Mouse (Mus musculus) heart, postnatal 36 days (tissue): ENCODE measurements around the gene Iqce. TPM values are rescaled to one million over a fixed set of nuclear protein-coding genes. Genes with fewer than 3 reads are reported as not detected.

Experiments
- DNase-seq, 2 experiments: peaks; one replicate each; pipeline ENCODE4 v3.0.0; 2021 to 2022
- intact Hi-C: fragments of 180-260 bp; cut with DNase I; formaldehyde crosslinking; loops from one replicate; pipeline ENCODE4 v1.15.1; 2025
- total RNA-seq, 2 experiments: library from RNA; stranded (reverse); gene quantifications; 2 replicates each; pipeline ENCODE4 v1.2.3; 2021

The Iqce gene
- total RNA-seq, 2 experiments from 2014 or later: 8.9 to 9.8 TPM

DNA sequence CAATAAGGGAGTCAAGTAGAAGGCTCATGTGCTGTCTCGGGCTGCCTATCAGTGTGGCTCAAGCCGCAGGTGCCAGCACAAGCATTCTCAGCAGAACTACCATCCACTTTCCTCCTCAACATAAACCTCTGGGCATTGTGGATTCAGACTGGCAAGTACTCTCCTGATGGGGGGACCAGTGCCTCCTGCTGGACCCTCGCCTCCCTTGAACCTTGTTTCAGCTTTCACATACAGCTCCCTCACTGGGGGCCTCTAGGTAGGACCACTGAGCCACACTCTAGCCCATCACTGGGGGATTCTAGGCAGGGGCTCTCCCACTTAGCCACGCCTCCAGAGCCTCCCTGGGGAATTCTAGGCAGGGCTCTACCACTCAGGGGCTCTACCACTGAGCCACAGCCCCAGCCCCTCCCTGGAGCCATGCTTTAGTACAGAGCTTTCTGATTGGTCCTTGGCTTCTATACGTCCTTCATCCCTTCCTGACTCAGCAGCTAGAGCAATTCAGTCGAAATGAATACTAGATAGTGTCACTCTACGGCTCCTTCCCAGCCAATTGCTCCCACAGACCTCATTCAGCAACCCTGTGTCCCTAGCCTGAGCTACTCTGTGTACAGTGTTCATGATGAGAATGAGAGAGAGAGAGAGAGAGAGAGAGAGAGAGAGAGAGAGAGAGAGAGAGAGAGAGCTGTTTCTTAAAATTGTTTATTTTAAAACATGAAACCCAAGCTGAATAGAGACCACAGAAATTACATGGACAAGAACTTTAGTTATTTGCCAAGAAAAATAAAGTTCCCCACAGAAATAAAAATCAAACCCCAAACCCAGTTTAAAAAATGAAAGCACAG lies 82.1 kb downstream of the Iqce start:
- intact Hi-C loops: loop anchor here (1.0 to 5.0 kb wide), 3 partner anchors 52 to 198 kb away; no protein-coding TSS in a partner anchor
- no peak for DNase-seq

DNA sequence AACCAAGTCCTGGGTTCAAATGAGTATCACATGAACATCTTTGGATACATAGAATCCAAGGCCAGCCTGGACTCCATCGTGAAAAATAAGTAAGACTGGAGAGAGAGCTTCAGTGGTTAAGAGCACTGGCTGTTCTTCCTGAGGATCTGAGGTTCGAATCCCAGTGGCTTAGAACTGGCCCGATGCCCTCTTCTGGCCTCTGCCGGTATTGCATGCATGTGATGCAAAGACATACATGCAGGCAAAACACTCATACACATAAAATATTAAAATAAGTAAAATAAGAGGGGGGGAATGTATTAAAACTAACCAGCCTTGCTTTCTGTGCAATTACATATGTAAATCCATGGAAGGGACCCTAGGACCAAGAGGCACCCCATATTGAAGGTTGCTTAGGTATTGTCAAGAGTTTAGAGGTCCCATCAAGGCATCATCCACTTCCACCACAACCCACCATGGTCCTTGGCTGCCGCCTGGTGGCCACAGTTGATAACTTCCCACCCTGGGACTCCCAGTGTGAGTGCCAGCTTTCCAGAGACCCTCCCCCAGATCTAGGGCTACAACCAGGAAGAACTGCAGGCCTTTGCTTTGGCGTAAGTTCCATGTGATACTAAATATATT lies 82.9 kb downstream of the Iqce start:
- DNase-seq: peak; percentile 82 to 84
- intact Hi-C loops: loop anchor here (1.0 to 5.0 kb wide), 3 partner anchors 51 to 197 kb away; no protein-coding TSS in a partner anchor

DNA sequence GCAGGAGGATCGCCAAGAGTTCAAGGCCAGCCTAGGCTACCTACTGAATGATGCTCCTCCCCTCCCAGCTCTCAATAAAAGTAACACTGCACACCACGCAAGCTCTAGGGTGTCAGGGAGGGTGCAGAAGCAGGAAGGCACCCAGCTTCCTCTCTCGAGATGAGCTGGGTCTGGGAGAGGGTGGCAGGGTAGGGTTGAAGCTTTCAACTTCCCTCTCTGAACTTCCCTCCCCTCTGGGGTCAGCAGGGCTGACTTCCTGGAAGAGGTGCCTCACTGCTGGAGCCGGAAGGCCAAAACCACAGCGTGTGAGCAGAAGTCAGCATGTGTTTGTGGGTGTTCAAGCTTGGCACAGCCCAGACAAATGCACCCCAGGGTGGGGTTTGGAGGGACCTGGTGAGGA lies 84.5 kb downstream of the Iqce start:
- intact Hi-C loops: loop anchor here (5.0 kb wide), 1 partner anchor 195 kb away; no protein-coding TSS in a partner anchor
- peak in 1 of 2 experiments; percentile 42 for DNase-seq

DNA sequence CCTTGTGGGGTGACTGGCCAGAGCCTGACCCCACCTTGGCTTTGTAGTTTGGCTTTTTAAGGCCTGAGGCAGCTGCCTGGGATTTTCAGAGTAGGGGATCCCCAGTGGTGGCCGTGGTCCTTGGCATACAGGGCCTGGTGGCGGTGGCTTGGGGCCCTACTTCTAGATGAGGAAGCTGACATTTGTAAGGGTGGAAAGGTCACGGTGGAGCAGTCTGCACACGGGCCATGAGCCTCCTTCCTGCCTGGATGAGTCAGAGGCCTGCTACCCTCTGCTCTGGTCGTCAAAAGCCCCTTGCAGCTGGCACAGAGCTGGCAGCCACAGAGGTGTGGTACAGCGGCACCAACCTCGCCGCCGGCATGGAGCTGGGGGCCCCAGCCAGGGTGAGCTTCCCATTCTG lies 85.5 kb downstream of the Iqce start:
- intact Hi-C loops: loop anchor here (5.0 kb wide), 1 partner anchor 194 kb away; no protein-coding TSS in a partner anchor
- DNase-seq: peak in 1 of 2 experiments; percentile 38

DNA sequence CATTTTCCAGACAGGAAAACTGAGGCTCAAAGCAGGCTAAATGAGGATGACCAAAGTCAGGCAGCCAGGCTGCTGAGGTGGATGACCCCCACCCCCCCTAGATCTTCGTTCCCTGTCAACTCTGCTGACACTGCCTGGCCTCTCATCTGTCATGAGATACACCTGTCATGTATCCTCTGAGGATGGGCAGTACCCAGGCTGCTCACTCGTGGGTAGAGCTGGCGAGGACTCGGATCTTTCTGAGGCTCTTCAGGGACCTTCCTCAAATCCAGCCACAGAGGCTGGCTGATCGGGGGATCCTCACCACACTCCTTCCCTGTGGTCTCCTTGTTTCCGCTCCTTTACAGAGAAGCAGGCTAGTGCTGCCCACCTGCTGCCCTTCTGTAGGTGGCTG lies 86.1 kb downstream of the Iqce start:
- no peak for DNase-seq
- intact Hi-C loops: loop anchor here (5.0 kb wide), 1 partner anchor 194 kb away; no protein-coding TSS in a partner anchor

DNA sequence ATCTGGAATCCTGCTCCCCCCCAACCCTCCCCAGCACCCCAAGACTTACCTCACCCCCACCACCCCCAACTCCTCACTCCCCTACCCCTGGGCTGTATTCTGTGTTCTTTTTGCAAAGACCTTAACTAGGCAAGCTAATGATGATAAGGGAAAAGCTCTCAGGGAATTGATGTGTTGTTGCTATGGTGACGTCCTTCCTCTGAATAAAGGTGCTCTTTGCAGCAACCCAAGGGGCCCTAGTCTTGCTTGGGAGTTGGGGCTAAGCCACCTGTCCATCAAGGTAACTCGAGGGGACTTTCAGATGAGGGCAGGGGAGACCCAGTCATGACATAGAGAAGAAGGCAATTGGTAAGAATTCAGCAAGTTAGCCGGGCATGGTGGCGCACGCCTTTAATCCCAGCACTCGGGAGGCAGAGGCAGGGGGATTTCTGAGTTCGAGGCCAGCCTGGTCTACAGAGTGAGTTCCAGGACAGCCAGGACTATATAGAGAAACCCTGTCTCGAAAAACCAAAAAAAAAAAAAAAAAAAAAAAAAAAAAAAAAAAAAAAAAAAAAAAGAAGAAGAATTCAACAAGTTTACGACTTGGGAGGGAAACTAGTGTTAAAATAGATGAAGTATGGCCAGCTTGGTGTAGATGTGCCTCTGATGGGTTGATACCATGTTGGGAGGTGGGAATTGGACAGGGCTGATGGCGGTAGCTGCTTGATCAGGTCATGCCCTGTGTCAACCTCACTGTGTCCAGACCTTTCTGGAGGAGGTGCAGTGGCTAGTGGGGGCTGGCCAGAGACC lies 86.7 kb downstream of the Iqce start:
- no peak for DNase-seq
- intact Hi-C loops: loop anchor here (5.0 kb wide), 1 partner anchor 193 kb away; no protein-coding TSS in a partner anchor

DNA sequence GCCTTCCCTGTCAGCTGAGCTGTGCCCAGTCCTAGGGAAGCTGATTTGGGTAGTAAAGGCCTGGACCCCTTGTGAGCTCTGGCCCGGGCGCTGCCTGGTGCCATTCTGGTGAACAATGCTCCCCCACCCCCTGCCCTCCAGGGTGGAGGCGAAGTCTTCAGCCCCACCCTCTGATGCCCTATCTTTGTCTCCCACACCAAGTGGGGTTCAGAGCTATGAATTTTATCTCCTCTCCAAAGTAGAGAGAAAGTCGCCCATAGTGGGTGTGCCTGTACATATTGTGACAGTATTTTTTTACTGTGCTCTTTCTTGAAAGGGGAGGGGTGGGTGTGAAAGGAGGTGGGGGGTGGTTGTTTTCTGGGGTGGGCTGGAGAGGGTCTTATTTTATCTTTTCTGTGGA lies 87.3 kb downstream of the Iqce start:
- DNase-seq: no peak
- intact Hi-C loops: loop anchor here (5.0 kb wide), 1 partner anchor 193 kb away; no protein-coding TSS in a partner anchor

DNA sequence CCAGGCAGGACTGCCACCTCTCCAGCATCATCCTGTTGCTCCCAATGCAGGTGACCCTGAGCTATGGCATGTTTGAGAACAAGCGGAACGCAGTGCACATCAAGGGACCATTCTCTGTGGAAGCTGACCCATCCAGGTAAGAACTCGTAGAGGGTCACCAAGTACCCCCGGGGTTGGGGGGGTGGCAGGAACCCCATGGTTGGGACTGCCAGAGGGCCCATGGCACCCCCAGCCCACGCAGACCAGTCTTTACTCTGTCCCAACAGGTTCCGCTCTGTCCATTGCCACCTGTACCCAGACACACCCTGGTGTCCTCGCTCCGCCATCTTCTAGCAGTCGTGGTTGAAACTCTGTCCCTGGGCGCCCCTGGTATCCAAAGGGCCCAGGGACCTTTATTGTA lies 88.0 kb downstream of the Iqce start:
- no peak for DNase-seq
- intact Hi-C loops: no loop called here

DNA sequence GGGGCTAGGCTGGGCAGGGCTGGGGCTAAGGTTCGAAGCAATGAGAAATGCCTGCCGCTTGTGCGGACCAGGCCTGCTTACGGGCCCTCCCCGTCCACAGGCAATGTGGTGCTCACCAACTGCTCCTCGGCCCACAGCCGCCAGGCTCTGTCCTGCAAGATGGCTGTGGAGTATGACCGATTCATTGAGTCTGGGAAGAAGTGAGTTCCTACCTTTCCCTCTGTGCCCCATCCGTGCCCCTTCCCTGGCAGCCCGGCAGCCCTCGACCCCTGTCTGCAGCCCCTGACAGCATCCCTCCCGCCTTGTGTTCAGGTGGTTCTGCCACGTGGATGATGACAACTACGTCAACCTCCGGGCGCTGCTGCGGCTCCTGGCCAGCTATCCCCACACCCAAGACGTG lies 90.0 kb downstream of the Iqce start:
- intact Hi-C loops: no loop called here

More for the DNA sequence above, 90.0 kb downstream of the Iqce start:
- no peak for DNase-seq

Other genes starting within 250 kb of the Iqce start
- gene Chst12, start 196.8 kb downstream of the Iqce start, total RNA-seq: 1 to 10 TPM; 5.5 to 6.7 TPM
- gene Grifin, start 137.3 kb downstream of the Iqce start, total RNA-seq: not detected
- 1 to 10 TPM; 7.2 to 9.1 TPM for gene Lfng, start 95.1 kb downstream of the Iqce start, total RNA-seq
- gene Ttyh3, start 53.3 kb downstream of the Iqce start, total RNA-seq: 10 to 100 TPM; 13.4 to 14.7 TPM
- gene Brat1, start 2.6 kb upstream of the Iqce start, total RNA-seq: 10 to 100 TPM in 1 of 2 experiments, 1 to 10 TPM in 1; 8.3 to 10.4 TPM
- gene Amz1, start 21.7 kb upstream of the Iqce start, total RNA-seq: under 1 TPM; 0.46 to 0.72 TPM
- gene Gna12, start 128.1 kb upstream of the Iqce start, total RNA-seq: 100 to 1,000 TPM; 109 to 114 TPM